8 mouse cellular contexts compared by ENCODE assay signal in genomic region chr14:103648623-103649255, GRCm38 (mm10). TPM values are rescaled to one million over a fixed set of nuclear protein-coding genes. Genes with fewer than 3 reads are reported as not detected.
A peak's percentile ranks its signal among the peaks of the same experiment; 100 is the strongest.
DNase-seq lines count a peak whose midpoint lies in the region; ATAC-seq lines count a peak whose summit lies in the region.

No protein-coding gene starts in this region.

- no peaks in the 10 kb centered on the region for H3K36me3 ChIP-seq in forebrain, embryonic 11.5 days (ENCODE audit: control insufficient read depth, insufficient read depth, low read length)

- H3K27me3 ChIP-seq in forebrain, embryonic 11.5 days (ENCODE audit: control insufficient read depth, insufficient read depth, low read length): no peaks in the 10 kb centered on the region

- 25% methylated on average over 12 of the region's 12 CpGs for WGBS in forebrain, embryonic 11.5 days

- no peak for ATAC-seq in forebrain, embryonic 11.5 days (replicated peaks; ENCODE audit: low FRiP score)

- DNase-seq in 416B (ENCODE audit: low read depth) (peak; percentile 25), ES-CJ7 (ENCODE audit: low read depth, low spot score) (peak; percentile 23), MN1 (ENCODE audit: low spot score) (no peak)
- peak; percentile 62 for DNase-seq in forebrain, embryonic 11.5 days (ENCODE audit: low spot score)
- peak; percentile 66 for DNase-seq in mesoderm, embryonic 11.5 days (ENCODE audit: low read depth, low spot score)
- DNase-seq in thymus, postnatal 25 days: peak; percentile 34
- no peak for DNase-seq in spleen, adult 12 weeks (ENCODE audit: low spot score)
- no peak for DNase-seq in urinary bladder, adult 2 months (ENCODE audit: low spot score)

- H3K27ac ChIP-seq in forebrain, embryonic 11.5 days (ENCODE audit: low read depth, low read length): peak overlapping the region; percentile 57; the same call in 1 of the 2 replicates

- peak overlapping the region; percentile 29 for H3K9ac ChIP-seq in forebrain, embryonic 11.5 days (ENCODE audit: low read length)

- H3K4me2 ChIP-seq in forebrain, embryonic 11.5 days (ENCODE audit: low read depth, low read length, severe bottlenecking): peak overlapping the region; percentile 37

- H3K4me1 ChIP-seq in forebrain, embryonic 11.5 days (replicated peaks; ENCODE audit: control insufficient read depth, insufficient read depth, low read length): peaks cover 7% of the 10 kb centered on the region

- H3K9me3 ChIP-seq in forebrain, embryonic 11.5 days (ENCODE audit: control insufficient read depth, low read length): no peaks in the 10 kb centered on the region

- H3K4me3 ChIP-seq in forebrain, embryonic 11.5 days (ENCODE audit: low read depth, low read length): peak overlapping the region; percentile 6; the same call in 1 of the 2 replicates

RNA-seq across cellular contexts. Expression of gene Slain1, which starts 1.3 kb away (rescaled TPM):
- polyA plus RNA-seq in forebrain, embryonic 11.5 days (2014; fragmentation: Nextera tagmentation; extraction: Ambion mirVana): 17.1 and 23.2 TPM in 2 replicates
- 1.0 and 1.1 TPM in 2 replicates for polyA plus RNA-seq in urinary bladder, adult 2 months (2012; rRNA removed)

Comparison
In these comparisons a context has a peak if more than half of its experiments do, and no peak if none do; other contexts are left out.
1. DNase-seq: peak in 416B (single experiment), ES-CJ7 (single experiment), forebrain, embryonic 11.5 days (single experiment), mesoderm, embryonic 11.5 days (single experiment) and thymus, postnatal 25 days (single experiment); none in spleen, adult 12 weeks (single experiment), urinary bladder, adult 2 months (single experiment) and MN1 (single experiment).